Mouse (Mus musculus) gastrocnemius, adult 8-10 months (tissue): Measurements from ENCODE around the gene Ddx49. TPM values are rescaled to one million over a fixed set of nuclear protein-coding genes. Genes with fewer than 3 reads are reported as not detected.

Experiments used
- DNase-seq, 2 experiments: peaks; one replicate each; pipeline ENCODE4 v3.0.0; 2022; ENCODE audit warnings: low spot score in 2 of 2
- total RNA-seq, 4 experiments: library from RNA; stranded (reverse); gene quantifications; 2 replicates each; pipeline ENCODE4 v1.2.4; 2022

The Ddx49 gene
- 10 to 100 TPM; 25.8 to 35.3 (median 33.9) TPM for total RNA-seq

GRCm38 (mm10) chr8:70302358-70302890 lies at the start of gene Ddx49, which contains the start of gene Cope:
TSS of gene Ddx49 (minus strand) at chr8:70302489.
TSS of gene Cope (plus strand) at chr8:70302518.
- DNase-seq: peak; percentile 85 to 88

DNA sequence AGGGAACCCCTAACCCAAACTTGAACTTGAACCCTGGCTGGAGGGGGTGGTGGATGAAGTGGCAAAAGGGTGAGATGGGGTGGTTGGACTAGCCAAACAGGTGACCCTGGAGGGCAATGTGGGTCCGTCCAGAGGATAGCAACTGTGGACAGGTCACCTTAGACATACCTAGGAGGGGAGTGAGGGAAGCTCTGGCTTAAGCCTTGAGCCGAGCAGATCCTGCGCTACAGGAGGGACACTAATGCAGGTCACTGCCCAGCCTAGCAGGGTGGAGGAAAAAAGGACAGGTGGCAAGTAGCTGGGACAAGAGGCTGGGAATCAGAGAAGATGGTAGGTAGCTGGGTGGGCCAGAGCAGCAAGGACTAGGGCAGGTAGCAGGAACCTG lies 49.7 kb upstream of the Ddx49 start:
- DNase-seq: no peak

DNA sequence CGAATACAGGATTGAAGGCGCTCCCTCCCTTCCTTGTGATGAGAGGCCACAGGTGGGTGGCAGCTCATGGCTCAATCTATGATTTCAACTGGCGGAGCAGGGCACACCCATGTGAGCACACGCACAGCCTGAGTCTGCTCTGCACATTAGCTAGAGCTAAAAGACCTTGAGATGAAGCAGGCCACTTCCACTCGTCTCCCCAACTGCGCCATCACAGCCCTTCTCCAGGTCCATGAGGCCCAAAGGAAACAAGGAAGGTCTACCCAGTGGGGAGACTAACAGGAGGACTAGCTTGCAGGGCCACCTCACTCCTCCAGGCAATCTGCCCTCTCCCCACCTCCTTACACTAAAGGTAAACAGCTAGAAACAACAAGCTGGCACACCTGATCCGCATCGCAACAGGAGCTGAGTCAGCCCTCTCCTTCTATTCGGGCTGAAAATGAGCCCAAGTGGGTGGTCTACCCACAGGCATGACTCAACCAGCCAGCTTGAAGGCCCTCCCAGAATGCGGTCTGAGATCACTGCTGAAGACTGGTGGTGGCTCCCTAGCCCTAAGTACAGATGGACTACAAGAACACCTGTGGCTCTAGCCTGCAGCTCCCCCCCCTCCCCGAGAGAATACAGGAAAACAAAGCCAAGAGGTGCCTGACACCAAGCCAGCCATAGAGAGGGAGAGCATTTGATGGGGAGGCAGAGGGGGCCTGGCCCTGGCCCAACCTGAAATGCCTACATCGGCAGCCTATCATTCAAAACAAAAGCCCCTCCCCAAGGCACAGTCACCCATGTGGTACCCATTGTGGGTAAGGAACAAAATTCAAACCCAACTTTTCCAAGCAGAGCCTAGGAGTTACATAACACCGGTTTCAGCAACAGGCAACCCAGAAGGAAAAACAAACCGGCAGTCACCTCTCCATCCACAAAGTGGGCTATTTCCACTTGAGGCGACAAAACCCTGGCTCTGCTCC lies 49.0 kb upstream of the Ddx49 start:
- no peak for DNase-seq

DNA sequence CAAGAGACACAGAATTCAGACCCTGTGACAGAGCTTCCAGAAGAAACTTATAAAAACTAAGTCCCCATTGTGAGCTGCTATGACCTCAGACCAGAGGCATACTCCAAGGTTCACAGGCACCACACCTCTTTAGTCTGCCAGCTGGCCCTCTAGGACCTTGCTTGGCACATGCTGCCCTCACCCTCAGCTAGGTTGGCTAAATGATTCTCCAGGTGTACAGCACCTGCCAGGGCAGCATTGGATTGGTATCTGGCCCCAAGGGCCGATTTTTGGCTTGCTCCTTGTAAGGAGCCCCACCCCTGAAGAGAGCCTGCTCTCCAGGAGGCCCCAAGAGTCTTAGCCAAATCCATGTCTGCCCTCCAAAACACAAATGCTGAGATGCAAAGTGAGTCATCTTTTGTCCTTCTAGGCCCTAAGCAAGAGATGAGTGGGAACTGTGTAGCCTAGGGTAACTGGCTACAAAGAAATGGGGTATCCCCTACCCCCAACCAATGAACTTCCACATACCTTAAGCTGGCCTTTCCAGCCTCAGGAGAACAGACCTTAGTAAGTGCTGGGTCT lies 45.7 kb upstream of the Ddx49 start:
- no peak for DNase-seq

DNA sequence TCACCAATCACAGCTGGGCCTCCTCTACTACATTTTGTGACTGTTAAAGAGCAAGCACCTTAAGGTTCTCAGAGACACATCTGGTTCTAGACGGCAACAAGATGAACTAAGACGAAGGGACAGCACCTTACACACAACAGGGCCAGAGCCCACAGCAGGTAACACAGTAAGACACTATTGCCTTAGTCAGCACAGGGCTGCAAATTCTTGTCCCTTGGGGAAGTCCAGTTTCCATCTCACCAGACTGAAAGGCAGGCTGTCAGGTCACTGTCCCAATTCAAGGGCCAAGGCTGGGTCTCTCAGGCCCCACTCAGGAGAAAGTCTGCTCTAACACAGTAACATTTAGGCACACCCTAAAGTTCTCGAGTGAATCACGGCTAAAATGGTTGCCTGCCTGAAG lies 45.2 kb upstream of the Ddx49 start:
- no peak for DNase-seq

DNA sequence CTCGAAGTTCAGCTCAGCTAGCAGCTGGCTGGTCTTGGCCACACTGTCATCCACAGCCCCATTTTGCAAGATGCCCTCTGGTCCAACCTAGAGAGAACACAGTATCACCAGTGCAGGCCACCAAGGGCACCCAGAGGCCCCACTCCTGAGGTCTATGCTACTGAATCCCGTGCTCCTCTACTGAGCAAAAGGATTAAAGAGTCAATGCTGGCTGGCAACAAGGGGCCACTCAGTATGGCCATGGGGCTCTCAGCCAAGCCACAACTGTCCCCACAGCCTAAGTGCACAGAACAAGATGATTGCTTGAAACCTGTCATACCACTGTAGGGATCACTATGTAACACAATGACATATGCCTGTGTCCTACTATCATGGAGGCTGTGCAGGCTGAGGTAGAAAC lies 42.0 kb upstream of the Ddx49 start:
- DNase-seq: no peak

DNA sequence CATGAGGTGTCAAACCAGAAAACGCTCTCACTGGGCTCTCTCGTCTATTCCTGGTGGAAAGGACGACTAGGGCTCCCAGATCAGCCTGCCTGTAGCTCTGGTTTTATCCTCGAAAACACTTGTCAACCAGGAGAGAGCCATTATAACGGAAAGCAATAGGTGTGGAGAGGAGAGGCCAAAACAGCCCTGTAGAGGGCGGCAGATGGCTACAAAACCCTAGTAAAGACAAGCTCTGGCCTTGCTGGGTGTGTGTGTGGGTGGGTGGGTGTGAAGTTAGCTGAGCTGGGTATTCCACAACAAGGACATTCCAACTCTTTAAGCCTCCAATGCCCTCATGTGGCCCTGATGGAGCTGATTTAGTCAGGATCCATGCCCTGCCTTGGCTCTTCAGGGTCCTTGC lies 41.4 kb upstream of the Ddx49 start:
- DNase-seq: no peak

DNA sequence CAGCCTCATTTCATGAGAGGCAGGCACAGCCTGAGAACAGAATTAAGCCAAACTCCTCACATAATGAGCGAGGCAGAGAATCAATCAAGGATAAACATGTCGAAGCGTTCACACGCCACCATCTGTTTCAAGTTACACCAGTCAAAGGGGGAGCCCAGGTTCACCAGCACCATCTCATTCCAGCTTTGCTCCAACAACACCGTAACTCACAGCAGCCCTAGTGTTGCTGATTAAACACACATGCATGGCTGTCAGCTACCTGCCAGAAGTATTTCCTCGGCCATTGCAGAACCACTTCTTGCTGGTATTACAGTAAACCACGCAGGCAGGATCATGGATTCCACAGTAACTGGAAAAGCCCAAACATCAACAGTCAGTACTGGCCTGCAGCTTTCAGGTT lies 40.8 kb upstream of the Ddx49 start:
- no peak for DNase-seq

- no peak for DNase-seq
Measured at GRCm38 (mm10) chr8:70342007-70342406, 39.7 kb upstream of the Ddx49 start.

GRCm38 (mm10) chr8:70340659-70341058 lies 38.4 kb upstream of the Ddx49 start:
- DNase-seq: no peak

GRCm38 (mm10) chr8:70338931-70339330 lies 36.6 kb upstream of the Ddx49 start:
- no peak for DNase-seq

DNA sequence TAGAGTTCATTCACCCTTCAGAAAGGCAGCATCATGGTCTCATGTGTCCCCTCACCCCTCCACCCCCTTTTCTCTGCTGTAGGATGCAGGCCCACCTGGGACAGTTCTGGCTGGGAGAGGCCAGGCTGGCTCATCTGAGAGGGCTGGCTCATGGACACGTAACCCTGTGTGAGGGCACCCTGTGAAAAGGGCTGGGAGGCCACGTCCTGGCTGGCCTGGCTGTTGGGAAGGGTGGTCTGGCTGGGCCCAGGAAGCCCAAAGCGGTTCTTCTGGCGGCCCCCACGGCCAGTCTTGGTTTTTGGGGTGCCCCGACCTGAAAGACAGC lies 30.6 kb upstream of the Ddx49 start:
- no peak for DNase-seq

GRCm38 (mm10) chr8:70332070-70332877 lies 30.0 kb upstream of the Ddx49 start:
- DNase-seq: peak; percentile 38 to 59

GRCm38 (mm10) chr8:70331526-70331925 lies 29.2 kb upstream of the Ddx49 start:
- no peak for DNase-seq

GRCm38 (mm10) chr8:70330741-70331364 lies 28.6 kb upstream of the Ddx49 start:
- DNase-seq: no peak

DNA sequence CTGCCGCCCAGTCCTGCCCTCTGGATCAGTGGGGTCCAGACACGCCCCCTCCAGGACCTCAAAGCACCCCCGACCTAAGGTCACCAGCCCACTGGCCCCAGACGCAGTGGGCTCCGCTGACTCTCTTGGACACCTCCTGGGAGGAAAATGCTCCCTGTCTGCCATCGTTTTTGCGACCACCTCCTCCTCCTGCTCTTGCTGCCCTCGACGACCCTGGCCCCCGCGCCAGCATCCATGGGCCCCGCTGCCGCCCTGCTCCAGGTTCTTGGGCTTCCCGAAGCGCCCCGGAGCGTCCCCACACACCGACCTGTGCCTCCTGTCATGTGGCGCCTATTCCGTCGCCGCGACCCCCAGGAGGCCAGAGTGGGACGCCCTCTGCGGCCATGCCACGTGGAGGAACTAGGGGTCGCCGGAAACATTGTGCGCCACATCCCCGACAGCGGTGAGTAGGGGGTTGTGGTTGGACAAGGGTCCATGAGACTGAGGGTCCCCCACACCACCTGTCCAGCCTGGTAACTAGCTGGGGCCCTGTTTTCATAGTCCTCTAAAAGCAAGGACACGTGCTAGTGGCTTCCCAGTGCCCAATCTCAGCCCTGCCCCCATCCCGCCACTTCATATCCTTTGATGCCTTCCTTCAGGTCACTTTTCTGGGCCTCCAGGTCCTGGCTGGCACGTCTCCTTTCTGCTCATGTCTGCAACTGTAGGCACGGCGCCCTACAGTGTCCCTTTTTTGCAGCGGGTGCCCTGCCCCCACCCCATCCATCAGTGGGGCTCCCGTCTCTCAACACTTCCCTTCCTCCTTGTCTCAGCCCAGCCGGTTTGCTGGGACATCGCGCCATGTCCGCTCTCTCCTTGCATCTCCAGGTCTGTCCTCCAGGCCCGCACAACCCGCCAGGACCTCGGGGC lies 27.8 kb upstream of the Ddx49 start:
- DNase-seq: no peak

DNA sequence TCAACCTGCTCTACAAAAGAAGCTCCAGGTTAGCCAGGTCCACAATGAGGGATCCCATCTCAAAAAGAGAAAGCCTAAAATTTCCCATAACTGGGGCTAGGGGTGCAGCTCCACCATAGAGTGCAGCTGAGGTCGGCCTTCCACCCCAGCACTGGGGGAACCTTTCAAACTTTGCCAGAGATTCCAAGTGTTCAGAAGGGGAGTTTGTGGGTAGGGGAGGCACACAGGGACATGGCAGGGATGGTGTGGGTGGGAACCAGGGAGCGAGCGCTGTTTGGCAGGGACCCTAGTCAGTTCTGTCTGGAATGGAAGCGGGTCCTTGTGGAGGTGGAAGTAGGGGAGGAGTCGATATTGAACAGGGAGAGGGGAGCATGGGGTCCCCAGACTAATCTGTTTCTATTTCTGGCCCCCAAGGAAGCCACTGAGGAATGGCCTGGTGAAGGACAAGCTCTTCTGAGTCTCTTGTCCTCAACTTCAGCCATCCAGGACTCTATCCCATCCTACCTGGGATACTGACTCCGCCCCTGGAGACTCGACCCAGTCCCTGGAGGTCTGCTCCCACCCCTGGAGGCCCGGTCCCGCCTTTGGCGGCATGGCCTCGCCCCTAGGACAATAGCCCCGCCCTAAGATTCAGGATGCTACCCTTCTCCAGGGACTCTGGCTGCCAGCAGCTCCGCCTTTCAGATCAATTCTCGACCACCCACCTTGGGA lies 27.0 kb upstream of the Ddx49 start, which contains the start of gene Gdf1:
TSS of gene Gdf1 (plus strand) at position 694 of the 711 bp plus-strand sequence.
- no peak for DNase-seq

- no peak for DNase-seq
Measured at GRCm38 (mm10) chr8:70327512-70327911, 25.2 kb upstream of the Ddx49 start.

DNA sequence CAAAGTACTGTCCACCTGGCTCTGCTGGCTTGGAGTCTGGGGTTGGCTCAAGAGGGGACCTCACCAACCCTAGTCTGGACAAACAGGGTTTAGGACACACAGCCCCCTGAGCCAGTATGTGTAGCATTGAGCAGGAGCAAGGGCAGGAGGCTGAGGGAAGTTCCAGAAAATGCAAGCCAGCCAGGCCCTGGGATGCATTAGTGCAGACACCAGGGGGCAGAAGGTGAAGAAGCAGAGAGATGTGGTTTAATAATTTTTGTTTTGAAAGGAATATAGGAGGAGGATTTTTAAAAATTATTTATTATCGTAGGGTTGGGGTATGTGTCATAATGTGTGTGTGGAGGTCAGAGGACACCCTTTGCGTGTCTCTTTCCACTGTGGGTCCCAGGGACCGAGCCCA lies 21.4 kb upstream of the Ddx49 start:
- no peak for DNase-seq

DNA sequence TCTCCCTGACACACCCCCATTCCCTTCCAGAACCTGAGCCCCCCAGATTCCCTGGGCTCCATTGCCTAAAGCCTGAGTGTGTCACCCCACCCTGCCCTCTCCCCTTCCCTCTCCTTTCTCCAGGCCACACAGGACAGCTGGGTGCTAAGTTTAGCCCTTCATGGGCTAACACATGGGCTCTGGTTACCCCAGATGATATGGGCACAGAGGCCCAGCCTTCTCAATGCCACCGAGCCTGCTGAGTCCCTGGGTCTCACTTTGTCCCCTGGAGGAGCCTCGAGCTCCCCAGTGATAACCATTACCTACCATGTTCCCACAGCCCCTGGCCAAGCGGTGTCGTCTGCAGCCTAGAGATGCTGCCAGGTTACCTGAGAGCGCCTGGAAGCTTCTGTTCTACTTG lies 15.6 kb upstream of the Ddx49 start:
- peak; percentile 33 to 63 for DNase-seq
